Mouse (Mus musculus) CH12.LX (cell line): ENCODE results near the gene Zbtb42. TPM values are rescaled to one million over a fixed set of nuclear protein-coding genes. Genes with fewer than 3 reads are reported as not detected.

Experiments
- DNase-seq: peaks from one replicate; pipeline ENCODE4 v3.0.0-alpha.2; 2013; ENCODE audit errors: extremely low read depth
- H3K27ac ChIP-seq: 2 replicates; pipeline ENCODE4 v1.5.1; 2012; ENCODE audit warnings: low read depth, mild to moderate bottlenecking, control low read depth, moderate library complexity; ENCODE audit not compliant: insufficient read depth
- H3K27me3 ChIP-seq: replicated peaks from 2 replicates; pipeline ENCODE3; 2012; ENCODE audit warnings: inconsistent platforms
- H3K36me3 ChIP-seq, 2 experiments: replicated peaks in 1 of 2; 2 replicates each; pipeline versions ENCODE3 to v1.6.1; 2012; ENCODE audit warnings: inconsistent platforms in 1 of 2, low read length in 1 of 2, mild to moderate bottlenecking in 1 of 2, mixed read lengths in 1 of 2, moderate library complexity in 1 of 2; ENCODE audit not compliant: control insufficient read depth in 1 of 2, insufficient read depth in 1 of 2
- H3K4me1 ChIP-seq, 2 experiments: 2 replicates each; pipeline ENCODE4 v1.6.1; 2012; ENCODE audit warnings: inconsistent platforms in 1 of 2, moderate library complexity in 1 of 2; ENCODE audit not compliant: insufficient read depth in 2 of 2, control insufficient read depth in 1 of 2
- H3K4me2 ChIP-seq: 2 replicates; pipeline ENCODE4 v1.6.1; 2012; ENCODE audit warnings: low read depth, mild to moderate bottlenecking, control low read depth; ENCODE audit not compliant: poor library complexity, insufficient read depth, severe bottlenecking
- H3K4me3 ChIP-seq, 3 experiments: fragments of 150-350 bp in 1 of 3; sonication (generic) in 1 of 3; replicated peaks in 1 of 3; 2 replicates each; pipeline versions ENCODE3 to v1.5.1; 2011 to 2012; ENCODE audit warnings: low read depth in 2 of 3, low read length in 2 of 3, mild to moderate bottlenecking in 2 of 3, moderate library complexity in 2 of 3, control low read depth in 1 of 3, improper control_type of control experiment in 1 of 3, inconsistent platforms in 1 of 3, mixed read lengths in 1 of 3; ENCODE audit not compliant: poor library complexity in 1 of 3
- H3K79me2 ChIP-seq: replicated peaks from 2 replicates; pipeline ENCODE4 v1.6.1; 2012; ENCODE audit warnings: mild to moderate bottlenecking, moderate library complexity; ENCODE audit not compliant: control insufficient read depth, poor library complexity, insufficient read depth, severe bottlenecking; ENCODE audit errors: extremely low read depth
- H3K9ac ChIP-seq: 2 replicates; pipeline ENCODE4 v1.6.1; 2012; ENCODE audit warnings: low read depth, mild to moderate bottlenecking, control low read depth, moderate library complexity; ENCODE audit not compliant: insufficient read depth
- H3K9me3 ChIP-seq: replicated peaks from 2 replicates; pipeline ENCODE3; 2012; ENCODE audit warnings: low read length, inconsistent platforms, mixed read lengths
- CTCF ChIP-seq, 2 experiments: IDR thresholded peaks in 1 of 2; conservative IDR thresholded peaks in 1 of 2; 2 replicates each; pipeline ENCODE4 v1.5.1; 2011 to 2012; ENCODE audit warnings: low read depth in 2 of 2, low read length in 2 of 2, improper control_type of control experiment in 1 of 2, inconsistent platforms in 1 of 2, mild to moderate bottlenecking in 1 of 2, moderate library complexity in 1 of 2
- E2F4 ChIP-seq: IDR thresholded peaks from 2 replicates; pipeline ENCODE4 v1.6.1; 2011; ENCODE audit warnings: low read depth, low read length, improper control_type of control experiment; ENCODE audit not compliant: insufficient replicate concordance
- EP300 ChIP-seq: IDR thresholded peaks from 2 replicates; pipeline ENCODE4 v1.6.1; 2011; ENCODE audit warnings: low read length, improper control_type of control experiment
- IRF4 ChIP-seq: IDR thresholded peaks from 2 replicates; pipeline ENCODE4 v1.6.1; 2014; ENCODE audit warnings: low read depth, mild to moderate bottlenecking, inconsistent platforms, low read length, improper control_type of control experiment
- JUN ChIP-seq: IDR thresholded peaks from 2 replicates; pipeline ENCODE4 v1.6.1; 2011; ENCODE audit warnings: low read depth, mild to moderate bottlenecking, low read length, improper control_type of control experiment, moderate library complexity; ENCODE audit not compliant: insufficient read depth
- JUND ChIP-seq: conservative IDR thresholded peaks from 2 replicates; pipeline ENCODE4 v1.6.1; 2011; ENCODE audit warnings: low read depth, low read length, improper control_type of control experiment
- MAZ ChIP-seq: IDR thresholded peaks from 2 replicates; pipeline ENCODE4 v1.6.1; 2012; ENCODE audit warnings: low read depth, mild to moderate bottlenecking, inconsistent platforms, low read length, improper control_type of control experiment, moderate library complexity
- MEF2A ChIP-seq: IDR thresholded peaks from 2 replicates; pipeline ENCODE4 v1.6.1; 2014; ENCODE audit warnings: low read depth, mild to moderate bottlenecking, inconsistent platforms, low read length, improper control_type of control experiment, borderline replicate concordance
- MXI1 ChIP-seq: IDR thresholded peaks from 2 replicates; pipeline ENCODE4 v1.6.1; 2011; ENCODE audit warnings: mild to moderate bottlenecking, low read depth, low read length, improper control_type of control experiment
- NRF1 ChIP-seq: IDR thresholded peaks from 2 replicates; pipeline ENCODE4 v1.6.1; 2014; ENCODE audit warnings: low read depth, mild to moderate bottlenecking, inconsistent platforms, low read length, improper control_type of control experiment, moderate library complexity
- POLR2A ChIP-seq: IDR thresholded peaks from 2 replicates; pipeline ENCODE4 v1.6.1; 2011; ENCODE audit warnings: low read depth, mild to moderate bottlenecking, improper control_type of control experiment, low read length
- POLR2AphosphoS2 ChIP-seq: IDR thresholded peaks from 2 replicates; pipeline ENCODE4 v1.6.1; 2011; ENCODE audit warnings: low read depth, low read length, improper control_type of control experiment
- RAD21 ChIP-seq: IDR thresholded peaks from 2 replicates; pipeline ENCODE4 v1.6.1; 2011; ENCODE audit warnings: low read depth, mild to moderate bottlenecking, low read length, improper control_type of control experiment, moderate library complexity
- RCOR1 ChIP-seq: conservative IDR thresholded peaks from 2 replicates; pipeline ENCODE4 v1.6.1; 2012; ENCODE audit warnings: low read depth, mild to moderate bottlenecking, inconsistent platforms, low read length, improper control_type of control experiment
- TCF12 ChIP-seq: IDR thresholded peaks from 2 replicates; pipeline ENCODE4 v1.6.1; 2014; ENCODE audit warnings: low read depth, mild to moderate bottlenecking, inconsistent platforms, low read length, improper control_type of control experiment
- UBTF ChIP-seq: IDR thresholded peaks from 2 replicates; pipeline ENCODE4 v1.6.1; 2012; ENCODE audit warnings: low read depth, mild to moderate bottlenecking, inconsistent platforms, low read length, improper control_type of control experiment, moderate library complexity
- USF1 ChIP-seq: IDR thresholded peaks from 2 replicates; pipeline ENCODE4 v1.6.1; 2014; ENCODE audit warnings: low read depth, mild to moderate bottlenecking, inconsistent platforms, low read length, improper control_type of control experiment
- ZC3H11A ChIP-seq: IDR thresholded peaks from 2 replicates; pipeline ENCODE4 v1.6.1; 2012; ENCODE audit warnings: low read depth, mild to moderate bottlenecking, inconsistent platforms, low read length, improper control_type of control experiment
- ZNF384 ChIP-seq: IDR thresholded peaks from 2 replicates; pipeline ENCODE4 v1.6.1; 2012; ENCODE audit warnings: low read depth, low read length, improper control_type of control experiment, inconsistent platforms
- dilution Hi-C: fragments of 300-500 bp; cut with MboI; formaldehyde crosslinking; loops from 2 replicates; pipeline ENCODE4 v1.14.3; 2020; ENCODE audit warnings: low sequenced_read_pairs; ENCODE audit not compliant: extremely low pct_unique_long_range_greater_than_20kb, extremely low pct_ligation_motif_present
- in situ Hi-C: fragments of 300-500 bp; cut with MboI; formaldehyde crosslinking; loops from 3 replicates; pipeline ENCODE4 v1.14.3; 2019; ENCODE audit warnings: low sequenced_read_pairs, low pct_ligation_motif_present, low pct_unique_long_range_greater_than_20kb, mixed read lengths
- polyA plus RNA-seq: library from polyadenylated mRNA; unstranded; fragments of >175 nt; gene quantifications from 2 replicates; pipeline ENCODE4 v1.2.1, GENCODE M21; 2012; ENCODE audit warnings: low read depth; ENCODE audit not compliant: insufficient read length
- total RNA-seq, 2 experiments: library from RNA; depleted of rRNA; stranded (reverse); fragments of 300-350 nt in 1 of 2; fragments of >200 nt in 1 of 2; gene quantifications; 2 replicates each; pipeline ENCODE4 v1.2.3; 2012 to 2014

Gene Zbtb42
- total and polyA plus RNA-seq, 3 experiments, result 0.11 to 0.30 TPM; not detected in 1

- Histone ChIP-seq H3K27ac (no peak overlapping the region), H3K36me3 (peaks cover 55 to 65% of the 10 kb centered on the region in 2 experiments), H3K4me3 (no peak overlapping the region), H3K79me2 (peaks cover 28% of the 10 kb centered on the region), H3K9me3 (no peaks in the 10 kb centered on the region), H3K9ac (no peak overlapping the region), H3K27me3 (peaks cover under 1% of the 10 kb centered on the region), H3K4me2 (no peak overlapping the region), H3K4me1 (peaks cover 17 to 65% of the 10 kb centered on the region in 2 experiments)
- TF ChIP-seq POLR2A (no peak), JUN (no peak), TCF12 (no peak), NRF1 (no peak), MAZ (no peak), E2F4 (no peak), CTCF (conservative IDR thresholded peaks at IDR 0.05 in 1 of 2, IDR thresholded peaks at IDR 0.05 in 1 of 2; ENCODE audit: low read depth in 2 of 2, low read length in 2 of 2) (no peak), IRF4 (no peak), RAD21 (no peak), USF1 (no peak), RCOR1 (no peak), POLR2AphosphoS2 (no peak), UBTF (no peak), ZC3H11A (no peak)
- no peak for DNase-seq
- dilution Hi-C loops (no loop called here), in situ Hi-C loops (no loop called here)
Measured at GRCm38 (mm10) chr12:112670718-112671393, 7.8 kb upstream of the Zbtb42 start.

GRCm38 (mm10) chr12:112671891-112672290 lies 6.7 kb upstream of the Zbtb42 start:
- Histone ChIP-seq H3K4me1 (peaks cover 17 to 68% of the 10 kb centered on the region in 2 experiments), H3K4me2 (no peak overlapping the region), H3K9me3 (no peaks in the 10 kb centered on the region), H3K79me2 (peaks cover 28% of the 10 kb centered on the region), H3K9ac (no peak overlapping the region), H3K4me3 (no peak overlapping the region), H3K27ac (no peak overlapping the region), H3K27me3 (peaks cover 10% of the 10 kb centered on the region), H3K36me3 (peaks cover 45 to 55% of the 10 kb centered on the region in 2 experiments)
- dilution Hi-C loops (no loop called here), in situ Hi-C loops (no loop called here)
- TF ChIP-seq ZNF384 (no peak), MEF2A (no peak), MAZ (no peak), EP300 (no peak), NRF1 (no peak), JUND (no peak), MXI1 (no peak)
- DNase-seq, result no peak
